Mouse (Mus musculus) brain, embryonic 18.5 days (tissue): Measurements from ENCODE around the gene Gm17617.

ENCODE experiments used
- DNase-seq: peaks from one replicate; pipeline ENCODE4 v3.0.0-alpha.2; 2012; ENCODE audit warnings: low read depth, low spot score

The Gm17617 gene

GRCm38 (mm10) chr13:55133448-55133847 is at the start of gene Gm17617:
Gene Gm17617 (minus strand): TSS chr13:55133548.
- DNase-seq: no peak

- no peak for DNase-seq
Observed at GRCm38 (mm10) chr13:55182173-55182894, 49.0 kb upstream of the Gm17617 start.

GRCm38 (mm10) chr13:55181786-55182172 is 48.4 kb upstream of the Gm17617 start:
- no peak for DNase-seq

- no peak for DNase-seq
Observed at GRCm38 (mm10) chr13:55179591-55179990, 46.2 kb upstream of the Gm17617 start.

DNA sequence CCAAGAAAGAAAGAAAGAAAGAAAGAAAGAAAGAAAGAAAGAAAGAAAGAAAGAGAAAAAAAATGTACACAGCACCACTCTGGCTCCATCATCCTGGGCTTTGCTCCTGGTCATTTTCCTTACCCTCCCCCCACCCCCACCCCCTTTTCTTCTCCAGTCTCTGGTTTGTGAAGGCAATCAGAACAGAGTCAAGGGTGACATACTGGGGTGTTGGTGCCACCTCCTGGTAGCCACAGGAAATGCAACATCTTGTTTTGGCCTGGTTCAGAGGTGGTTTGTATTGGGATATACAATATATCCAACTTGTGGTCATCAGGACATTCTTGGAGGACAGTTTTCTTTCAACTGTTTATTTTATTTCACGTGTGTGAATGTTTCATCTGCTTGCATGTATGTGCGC is 45.2 kb upstream of the Gm17617 start:
- no peak for DNase-seq

DNA sequence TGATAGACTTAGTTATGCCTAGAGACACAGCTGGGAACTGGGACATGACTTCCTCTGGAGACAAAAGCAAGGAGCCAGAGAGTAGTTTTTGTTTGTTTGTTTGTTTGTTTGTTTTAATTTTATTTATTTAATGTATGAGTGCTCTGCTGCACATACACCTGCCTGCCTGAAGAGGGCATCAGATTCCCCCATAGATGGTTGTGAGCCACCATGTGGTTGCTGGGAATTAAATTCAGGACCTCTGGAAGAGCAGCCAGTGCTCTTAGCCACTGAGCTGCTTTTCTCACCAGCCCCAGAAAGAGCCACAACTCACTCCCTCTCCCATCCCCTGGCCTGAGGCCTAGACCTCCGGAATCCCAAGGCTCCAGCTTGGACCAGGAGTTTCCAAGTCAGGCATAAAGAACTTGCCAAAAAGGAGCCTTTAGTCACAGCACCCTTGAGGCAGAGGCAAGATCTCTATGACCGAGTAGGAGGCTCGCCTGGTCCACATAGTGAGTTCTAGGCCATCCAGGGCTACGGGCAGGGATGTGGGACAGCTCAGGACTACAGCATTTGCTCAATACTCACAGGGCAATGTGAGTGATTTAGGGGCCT is 44.7 kb upstream of the Gm17617 start:
- DNase-seq: no peak

DNA sequence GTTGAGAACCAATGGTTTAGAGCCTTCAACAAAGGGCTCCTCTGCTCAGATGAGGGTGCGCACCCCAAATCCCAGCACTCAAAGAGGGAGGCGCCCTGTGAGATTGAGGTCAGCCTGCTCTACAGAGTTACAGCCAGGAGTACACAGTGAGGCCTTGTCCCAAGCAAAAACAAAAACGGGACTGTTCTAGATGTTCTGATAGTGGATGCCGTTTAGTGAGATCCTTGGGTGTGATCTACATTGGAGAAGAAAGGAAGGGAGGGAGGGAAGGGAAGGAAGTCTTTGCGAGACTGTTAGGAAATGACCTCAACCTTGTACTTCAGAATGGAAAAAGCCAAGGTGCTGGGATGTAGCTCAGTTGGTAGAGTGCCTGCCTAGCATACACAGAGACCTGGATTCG is 42.9 kb upstream of the Gm17617 start:
- no peak for DNase-seq

- DNase-seq: no peak
Observed at GRCm38 (mm10) chr13:55174347-55174746, 41.0 kb upstream of the Gm17617 start.

DNA sequence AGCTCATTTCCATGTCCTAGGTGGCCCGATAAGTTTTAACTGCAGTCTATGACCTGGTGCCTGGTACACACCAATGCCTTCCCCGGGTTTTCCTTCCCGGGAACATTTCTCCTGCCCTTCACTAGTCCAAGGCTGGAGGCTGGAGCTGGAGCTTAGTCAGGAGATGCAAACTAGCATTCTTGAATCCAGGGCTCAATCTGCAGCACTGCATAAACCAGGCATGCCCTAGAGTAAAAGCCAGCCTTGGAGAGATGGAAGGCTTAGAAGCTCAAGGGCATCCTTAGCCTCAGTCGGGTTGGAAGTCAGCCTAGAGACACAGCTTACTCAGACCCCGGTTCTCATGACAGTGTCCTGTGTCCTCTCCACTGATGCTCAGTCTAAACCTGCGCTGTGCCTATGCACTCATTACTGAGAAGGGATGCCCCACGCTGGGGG is 39.0 kb upstream of the Gm17617 start:
- no peak for DNase-seq

GRCm38 (mm10) chr13:55171517-55172335 is 38.4 kb upstream of the Gm17617 start:
- no peak for DNase-seq

GRCm38 (mm10) chr13:55168958-55169369 is 35.6 kb upstream of the Gm17617 start:
- DNase-seq: no peak

DNA sequence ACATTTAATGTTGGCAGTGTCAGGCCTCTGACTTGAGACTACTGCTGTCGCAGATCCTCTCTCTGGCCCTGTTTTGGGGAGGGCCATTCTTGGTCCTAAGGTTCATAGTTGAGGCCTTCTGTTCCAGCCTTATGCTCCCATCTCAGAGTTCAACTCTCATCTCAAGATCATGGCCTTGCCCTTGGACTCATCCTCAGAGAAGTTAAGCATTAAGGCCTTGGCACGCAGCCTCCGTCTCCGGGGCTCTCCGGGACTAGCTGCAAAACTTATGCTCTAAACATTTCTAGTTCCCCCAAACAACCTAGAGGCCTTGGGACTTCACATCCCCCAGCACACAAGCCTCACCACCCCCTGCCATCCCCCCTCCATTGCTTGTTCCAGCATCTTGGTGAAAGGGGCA is 34.9 kb upstream of the Gm17617 start:
- DNase-seq: no peak

DNA sequence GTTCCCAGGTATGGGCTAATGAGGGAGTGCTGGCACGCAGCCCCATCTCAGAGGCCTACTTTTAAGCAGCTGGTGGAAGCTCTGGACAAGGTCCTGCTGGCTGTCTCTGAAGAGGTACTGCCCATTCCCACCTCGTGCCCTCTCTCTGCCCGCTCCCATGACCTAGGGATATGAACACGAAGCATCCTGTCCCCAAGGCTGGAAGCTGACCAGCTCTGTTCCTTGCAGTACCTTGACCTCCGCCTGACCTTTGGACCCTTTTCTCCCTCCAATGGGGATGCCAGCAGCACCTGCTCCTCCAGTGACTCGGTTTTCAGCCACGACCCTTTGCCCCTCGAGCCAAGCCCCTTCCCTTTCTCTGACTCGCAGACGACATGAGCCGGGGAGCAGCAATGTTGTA is 34.5 kb upstream of the Gm17617 start:
- no peak for DNase-seq

- no peak for DNase-seq
Observed at GRCm38 (mm10) chr13:55166806-55167725, 33.7 kb upstream of the Gm17617 start.

DNA sequence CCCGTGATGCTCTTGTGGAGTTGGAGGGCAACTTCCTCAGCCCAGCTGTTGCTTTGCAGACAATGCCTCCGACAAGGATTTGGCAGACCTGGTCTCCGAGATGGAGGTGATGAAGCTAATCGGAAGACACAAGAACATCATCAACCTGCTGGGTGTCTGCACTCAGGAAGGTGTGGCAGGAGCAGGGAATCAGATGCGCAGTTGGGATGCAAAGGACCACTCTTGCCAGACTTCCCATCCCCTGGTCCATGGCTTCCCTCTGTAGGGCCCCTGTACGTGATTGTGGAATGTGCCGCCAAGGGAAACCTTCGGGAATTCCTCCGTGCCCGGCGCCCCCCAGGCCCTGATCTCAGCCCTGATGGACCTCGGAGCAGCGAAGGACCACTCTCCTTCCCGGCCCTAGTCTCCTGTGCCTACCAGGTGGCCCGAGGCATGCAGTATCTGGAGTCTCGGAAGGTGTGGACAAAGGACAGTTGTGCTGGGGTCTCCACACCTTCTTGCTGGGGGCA is 32.5 kb upstream of the Gm17617 start:
- no peak for DNase-seq

- DNase-seq: no peak
Observed at GRCm38 (mm10) chr13:55163553-55163952, 30.2 kb upstream of the Gm17617 start.

DNA sequence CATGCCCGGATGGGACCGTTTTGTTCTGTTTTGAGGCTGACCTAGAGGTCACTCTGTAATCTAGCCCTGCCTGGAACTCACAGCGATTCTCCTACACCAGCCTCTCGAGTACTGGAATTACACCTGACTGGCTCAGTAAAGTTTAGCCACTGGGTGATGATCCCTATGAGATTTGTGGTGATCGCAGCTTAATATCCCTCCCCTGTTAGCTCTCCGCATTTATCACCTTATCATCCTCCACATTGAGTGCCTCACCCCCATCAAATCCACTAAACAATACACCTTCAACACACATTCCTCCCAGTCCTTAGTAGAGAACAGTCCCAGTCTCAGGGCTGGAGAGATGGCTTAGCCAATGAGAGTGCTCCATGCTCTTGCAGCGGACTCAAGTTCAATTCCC is 29.0 kb upstream of the Gm17617 start:
- DNase-seq: no peak

GRCm38 (mm10) chr13:55153951-55154350 is 20.6 kb upstream of the Gm17617 start:
- no peak for DNase-seq

- no peak for DNase-seq
Observed at GRCm38 (mm10) chr13:55152621-55153415, 19.5 kb upstream of the Gm17617 start, which contains the start of gene Fgfr4. Gene Fgfr4 (plus strand): TSS chr13:55152640.

GRCm38 (mm10) chr13:55140271-55140670 is 6.9 kb upstream of the Gm17617 start:
- DNase-seq: no peak
